Mouse (Mus musculus) ovary, postnatal 10 days (tissue): ENCODE data around the gene Kcnj2.

Experiments used
- DNase-seq: peaks from one replicate; pipeline ENCODE4 v3.0.0; 2022; ENCODE audit warnings: low spot score

The Kcnj2 gene

DNA sequence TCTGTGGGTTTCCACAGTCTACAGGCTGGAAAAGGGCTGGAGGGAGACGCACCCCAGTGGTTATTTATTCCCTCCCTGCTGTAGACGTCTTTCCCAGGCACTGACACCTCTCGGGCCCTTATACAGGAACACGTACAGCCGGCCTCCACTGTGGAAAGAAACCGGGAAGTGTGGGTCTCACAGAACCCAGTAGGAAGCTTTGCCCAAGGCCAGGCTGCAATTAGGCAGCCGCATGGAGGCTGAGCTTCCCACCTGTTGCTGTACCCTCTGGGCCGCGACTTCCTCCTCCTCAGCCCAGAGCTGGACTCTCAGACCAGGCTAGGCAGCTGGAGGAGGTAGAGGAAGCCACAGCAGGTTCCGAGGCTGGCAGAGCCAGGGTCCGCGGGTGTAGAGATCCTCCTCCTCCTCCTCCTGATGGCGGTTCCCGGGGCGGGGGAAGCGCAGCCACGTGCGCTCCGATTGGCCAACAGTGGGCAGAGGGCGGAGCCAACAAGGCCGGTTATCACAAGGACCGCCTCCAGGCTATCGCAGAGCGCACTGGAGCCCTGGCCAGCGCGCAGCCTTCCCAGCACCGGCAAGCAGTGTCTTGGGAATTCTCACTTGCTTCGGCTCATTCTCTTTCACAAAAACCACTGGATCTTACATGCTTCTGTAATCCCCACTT lies at the start of gene Kcnj2:
Kcnj2 (plus strand) TSS at position 530 of the 664 bp plus-strand sequence.
- peak; percentile 78 for DNase-seq

DNA sequence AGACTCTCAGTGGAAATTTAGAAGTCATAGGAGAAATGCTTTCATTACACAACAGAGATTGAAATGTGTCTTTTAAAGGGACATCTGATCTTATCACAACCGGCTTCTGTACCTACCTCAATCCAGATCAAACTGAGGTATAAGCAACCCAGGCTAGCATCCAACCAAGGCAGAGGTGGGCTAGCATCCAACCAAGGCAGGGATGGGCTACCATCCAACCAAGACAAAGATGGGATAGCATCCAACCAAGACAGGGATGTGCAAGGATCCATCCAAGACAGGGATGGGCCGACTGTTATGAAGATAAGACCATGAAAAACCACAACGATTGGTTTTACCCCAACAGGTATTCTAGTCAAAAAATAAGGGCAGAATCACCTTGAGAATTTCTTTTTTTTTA lies 49.8 kb upstream of the Kcnj2 start:
- DNase-seq, result no peak

DNA sequence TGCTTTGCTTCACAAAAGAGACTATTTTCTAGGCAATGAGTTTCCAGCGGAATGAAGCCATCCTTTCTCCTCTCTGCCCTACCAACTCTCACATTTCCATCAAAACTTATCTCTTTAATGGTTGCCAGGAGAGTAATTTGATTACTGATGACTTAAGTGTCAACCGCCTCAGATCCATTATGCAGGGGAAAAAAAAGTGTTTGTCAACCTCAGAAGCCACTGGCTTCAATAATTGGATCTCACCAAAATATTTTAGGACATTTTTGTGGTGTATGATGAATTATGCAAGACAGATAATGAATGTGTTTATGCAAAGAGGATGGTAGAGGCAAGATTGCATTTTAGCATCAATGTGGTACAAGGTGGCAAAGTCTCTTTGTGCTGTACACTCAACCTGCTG lies 45.8 kb upstream of the Kcnj2 start:
- DNase-seq, result no peak

DNA sequence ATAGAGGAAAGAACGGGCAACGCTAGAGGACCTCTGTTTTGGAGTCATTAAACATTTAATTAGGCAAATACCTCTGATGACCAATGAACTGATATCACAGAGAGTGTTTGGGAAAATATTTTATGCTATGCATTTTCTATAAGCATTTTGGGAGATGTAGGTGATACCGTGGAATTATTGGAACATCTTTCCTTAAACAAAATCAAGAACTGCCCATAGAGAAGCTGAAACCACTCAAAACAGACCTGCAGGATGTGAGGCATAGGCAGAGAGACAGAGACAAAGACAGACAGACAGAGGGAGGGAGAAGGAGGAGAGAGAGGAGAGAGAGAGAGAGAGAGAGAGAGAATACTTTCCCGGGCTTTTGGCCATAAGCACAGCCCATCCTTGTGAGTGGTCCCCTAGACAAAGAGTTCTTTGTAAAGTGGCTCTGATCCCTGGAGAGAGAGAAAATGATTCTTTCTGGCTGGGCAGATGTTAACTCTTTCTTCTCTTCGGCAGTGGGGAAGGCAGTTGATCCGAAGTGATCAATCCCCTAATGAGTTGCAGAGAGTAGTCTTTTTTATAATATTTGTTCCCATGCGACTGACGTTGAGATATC lies 43.2 kb upstream of the Kcnj2 start:
- no peak for DNase-seq

DNA sequence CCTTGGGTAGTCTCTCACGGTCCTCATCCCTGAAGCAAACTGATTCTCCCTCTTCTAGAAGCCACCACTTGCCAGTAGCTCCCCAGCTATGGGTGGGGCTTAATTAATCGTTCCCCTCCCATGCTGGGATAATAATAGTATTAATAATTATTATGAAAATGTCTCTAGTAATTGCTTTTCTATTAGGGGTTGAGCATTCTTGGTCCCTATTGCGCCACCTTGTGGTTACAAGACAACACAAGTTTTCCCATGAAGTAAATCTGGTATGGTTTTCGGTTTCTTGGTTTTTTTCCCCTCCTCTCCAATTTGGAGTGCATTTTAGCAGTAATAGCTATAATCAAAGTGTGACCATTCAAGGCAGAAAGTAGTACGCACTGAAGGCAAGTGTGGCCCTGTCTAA lies 23.8 kb upstream of the Kcnj2 start:
- DNase-seq, result no peak

DNA sequence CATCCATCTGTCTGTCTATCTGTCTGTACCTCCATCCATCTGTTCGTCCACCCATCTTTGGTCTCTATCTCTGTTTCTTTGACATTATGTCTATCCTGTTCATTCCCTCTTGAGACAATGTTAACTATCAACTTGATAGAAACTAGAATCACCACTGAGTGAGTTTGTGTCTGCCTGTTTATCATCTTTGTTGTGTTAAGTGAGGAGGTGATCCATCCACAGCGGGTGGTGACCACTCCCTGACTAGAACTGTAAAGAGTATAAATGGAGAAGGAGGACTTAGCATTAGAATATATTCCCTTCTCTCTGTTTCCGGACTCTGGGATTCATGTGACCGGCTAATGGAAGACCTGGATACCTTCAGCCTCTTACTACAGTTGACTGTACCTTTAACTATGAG lies 22.7 kb upstream of the Kcnj2 start:
- DNase-seq, result no peak

DNA sequence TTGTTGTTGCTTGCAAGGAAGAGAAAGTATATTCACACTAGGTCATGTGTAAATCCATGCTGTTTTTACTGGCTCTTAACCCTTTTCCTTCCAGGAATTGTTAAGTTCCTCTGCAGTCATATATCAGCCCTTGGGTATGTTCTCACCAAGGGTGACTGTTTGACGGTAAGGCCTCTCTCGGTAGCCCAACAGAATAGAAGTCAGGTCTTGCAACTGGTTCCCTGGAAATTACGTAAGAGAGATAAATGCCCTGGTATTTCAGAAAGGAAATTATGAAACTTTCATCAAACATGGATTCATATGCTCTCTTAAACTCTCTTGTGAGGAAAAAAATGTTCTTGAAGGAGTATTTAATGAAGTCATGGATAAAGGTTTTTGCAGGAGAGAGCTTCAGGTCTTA lies 11.7 kb upstream of the Kcnj2 start:
- DNase-seq, result no peak

DNA sequence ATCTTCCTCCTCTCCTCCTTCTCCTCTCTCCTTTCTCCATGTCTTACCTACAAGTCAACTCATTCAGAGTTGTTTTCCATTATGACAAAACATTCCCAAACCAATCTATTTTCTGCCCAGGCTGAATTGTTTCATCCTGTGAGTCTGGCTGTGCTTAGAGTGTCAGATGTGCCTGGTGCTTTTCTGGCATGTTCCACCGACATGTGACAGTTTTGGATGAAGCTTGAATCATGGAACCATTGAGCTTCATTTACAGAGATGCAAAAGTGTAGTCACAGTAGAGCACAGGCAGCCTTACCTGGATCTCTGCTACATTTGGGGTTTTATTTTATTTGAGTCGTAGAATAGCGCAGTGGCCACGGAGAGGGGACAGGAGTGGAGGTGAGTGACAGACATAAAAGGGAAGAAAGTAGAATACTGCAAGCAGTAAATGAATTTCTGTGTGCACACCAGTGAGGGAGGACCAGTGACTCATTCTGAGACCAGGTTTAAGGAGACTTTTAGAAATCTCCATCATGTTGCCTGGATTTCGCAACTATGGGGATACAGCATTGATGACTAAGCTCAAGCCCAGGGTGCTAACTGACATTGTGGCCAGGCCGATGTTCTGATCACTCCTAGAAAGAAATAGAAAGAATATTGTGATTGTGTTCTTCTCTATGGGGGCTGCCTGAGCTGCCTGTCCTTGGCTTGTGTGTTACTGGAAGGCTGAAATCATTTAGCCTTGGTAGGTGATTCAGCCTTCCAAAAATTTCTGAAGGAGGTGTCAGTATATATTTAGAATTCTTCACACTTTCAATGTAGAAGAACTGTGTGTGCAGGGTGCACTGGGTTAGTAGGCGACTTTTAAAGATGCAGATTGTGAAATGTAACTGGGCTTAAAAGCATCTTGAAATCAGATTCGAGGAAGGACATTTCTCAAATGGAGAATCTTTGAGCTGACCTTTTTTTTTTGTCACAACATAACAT lies 10.8 kb upstream of the Kcnj2 start:
- DNase-seq, result no peak

DNA sequence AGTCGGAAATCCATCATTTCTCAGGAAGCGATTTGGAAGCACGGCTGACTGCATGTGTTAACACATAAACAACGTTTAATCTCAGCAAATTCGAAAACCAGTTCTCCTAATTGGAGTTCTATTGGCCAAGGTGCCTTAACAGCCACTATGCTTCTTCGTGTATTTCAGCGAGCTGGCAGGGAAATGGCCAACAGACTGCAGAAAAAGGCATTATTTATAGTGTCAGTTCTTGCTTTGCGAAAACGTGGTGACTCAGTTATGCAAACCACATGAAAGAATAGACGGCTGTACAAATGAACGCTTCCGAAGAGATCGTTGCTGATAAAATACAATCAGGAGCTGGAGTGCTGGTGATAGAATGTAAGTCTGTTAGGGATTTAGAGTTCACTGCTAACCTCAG lies 9.9 kb upstream of the Kcnj2 start:
- no peak for DNase-seq

DNA sequence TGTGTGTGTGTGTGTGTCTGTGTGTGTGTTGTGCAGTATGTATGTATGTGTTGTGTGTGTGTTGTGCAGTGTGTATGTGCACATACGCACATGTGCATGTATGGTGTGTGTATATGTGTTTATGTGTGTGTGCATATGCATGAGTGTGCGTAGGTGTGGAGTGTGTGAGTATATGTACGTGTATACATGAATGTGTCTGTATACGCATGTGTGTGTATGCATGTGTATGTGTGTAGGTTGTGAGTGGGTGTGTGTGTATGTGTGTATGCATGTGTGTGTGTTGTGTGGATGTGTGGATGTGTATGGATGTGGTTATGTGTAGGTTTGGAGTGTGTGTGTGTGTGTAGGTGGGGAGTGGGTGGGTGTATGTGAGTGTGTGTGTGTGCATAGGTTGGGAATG lies 8.5 kb upstream of the Kcnj2 start:
- no peak for DNase-seq

DNA sequence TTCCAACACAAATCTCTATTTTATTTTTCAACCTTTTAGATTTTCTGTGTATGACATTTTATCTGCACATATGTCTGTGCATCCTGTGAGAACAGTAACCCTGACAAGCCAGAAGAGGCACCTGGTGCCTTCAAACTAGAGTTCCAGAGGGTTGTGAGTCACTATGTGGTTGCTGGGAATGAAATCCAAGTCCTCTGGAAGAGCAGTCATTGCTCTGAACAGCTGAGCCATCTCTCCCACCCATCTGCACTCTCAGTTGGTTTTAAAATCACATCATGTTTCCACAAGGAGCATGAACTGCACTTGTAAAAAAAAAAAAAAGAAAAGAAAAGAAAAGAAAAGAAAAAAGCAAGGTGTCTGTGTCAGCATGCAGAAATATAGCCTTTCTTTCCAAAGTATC lies 6.5 kb upstream of the Kcnj2 start:
- no peak for DNase-seq

DNA sequence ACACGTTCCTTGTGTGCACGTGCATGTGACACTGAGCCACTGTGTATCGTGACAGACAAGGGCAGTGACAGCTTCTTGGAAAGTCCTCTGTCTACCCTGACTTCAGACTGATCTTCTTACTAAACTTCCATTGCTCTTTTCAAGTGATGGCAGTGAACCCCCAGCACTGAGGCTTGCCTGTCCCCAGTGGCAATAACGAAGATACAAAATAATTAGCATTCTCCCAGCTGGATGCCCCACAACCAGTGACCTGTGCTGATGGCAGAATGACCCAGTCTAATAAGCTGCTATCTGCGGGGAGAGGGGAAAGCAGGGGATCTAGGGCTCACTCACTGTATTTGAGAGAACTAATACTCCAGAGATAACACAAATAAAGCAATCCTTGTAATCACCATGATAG lies 5.7 kb upstream of the Kcnj2 start:
- DNase-seq, result no peak

DNA sequence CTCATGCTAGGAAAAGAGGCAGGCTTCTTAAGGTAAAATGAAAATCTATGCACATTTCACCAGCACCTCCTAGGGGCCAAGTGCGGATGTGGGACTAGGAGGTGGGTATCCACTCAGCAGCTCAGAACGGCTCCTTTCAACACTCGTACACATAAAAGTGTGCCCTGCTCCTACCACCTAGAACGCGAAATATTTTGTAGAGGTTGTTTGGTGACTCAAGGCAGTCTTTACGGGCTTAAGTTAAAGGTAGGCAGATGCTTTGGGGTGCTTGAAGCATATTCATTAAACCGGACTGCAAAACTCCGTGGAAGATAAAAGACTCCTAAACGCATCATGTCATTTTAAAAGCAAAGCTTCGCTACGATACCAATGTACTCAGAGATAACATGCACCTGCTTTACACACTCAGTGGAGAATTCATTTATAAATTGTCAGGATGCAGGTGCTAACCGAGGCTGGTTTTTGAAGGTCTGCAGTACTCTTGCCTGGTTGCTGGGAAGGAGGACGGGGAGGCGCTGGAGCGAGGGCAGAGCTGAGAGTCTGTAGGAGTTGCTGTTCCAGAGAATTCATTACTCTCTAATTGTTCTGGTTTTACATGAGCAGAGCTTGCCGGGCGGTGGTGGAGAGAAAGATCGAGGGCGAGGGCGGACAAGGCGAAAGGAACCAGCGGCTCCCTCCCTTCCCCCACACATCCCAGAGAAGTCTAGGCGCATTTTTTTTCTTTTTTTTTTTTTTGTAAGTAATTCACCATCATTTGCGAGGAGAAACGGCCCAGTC lies 1.0 kb upstream of the Kcnj2 start:
- DNase-seq, result peak; percentile 7

DNA sequence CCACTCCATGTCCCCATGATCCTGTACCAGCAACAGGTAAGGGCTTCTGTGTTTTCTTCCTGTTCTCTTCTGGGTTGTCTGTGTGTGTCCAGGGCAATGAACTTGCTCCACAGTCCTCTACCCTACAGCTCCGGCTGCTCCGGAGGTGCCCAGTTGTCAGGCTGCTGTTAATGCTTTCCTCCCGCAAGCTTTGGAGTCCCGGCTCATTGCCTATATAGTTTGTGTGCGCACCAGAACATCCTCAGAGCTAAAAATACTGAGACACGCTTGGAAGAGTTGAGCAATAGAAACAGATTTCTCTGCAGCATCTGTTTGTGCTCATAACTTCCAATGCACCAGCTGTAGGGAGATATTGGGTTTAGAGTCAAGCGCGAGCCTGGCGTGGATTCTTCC lies 331 bp downstream of the Kcnj2 start:
- DNase-seq, result no peak

DNA sequence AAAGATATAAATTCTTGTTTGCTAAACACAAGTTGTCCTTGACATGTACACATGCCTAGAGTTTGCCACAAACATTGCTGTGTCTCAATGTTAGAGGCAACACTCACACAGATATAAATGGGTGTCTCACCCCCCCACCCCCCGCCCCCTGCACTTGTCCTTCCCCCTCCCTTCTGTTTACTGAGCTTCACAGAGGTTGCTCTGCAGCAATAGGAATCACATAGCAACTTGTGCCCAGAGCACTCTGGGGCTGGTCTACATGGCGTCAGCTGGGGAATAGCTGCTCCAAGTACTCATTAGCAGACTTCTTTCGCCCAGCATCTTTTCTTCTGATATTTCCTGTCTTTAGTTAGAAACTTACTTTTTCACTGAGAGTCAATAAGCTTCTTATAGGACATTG lies 1.8 kb downstream of the Kcnj2 start:
- no peak for DNase-seq

DNA sequence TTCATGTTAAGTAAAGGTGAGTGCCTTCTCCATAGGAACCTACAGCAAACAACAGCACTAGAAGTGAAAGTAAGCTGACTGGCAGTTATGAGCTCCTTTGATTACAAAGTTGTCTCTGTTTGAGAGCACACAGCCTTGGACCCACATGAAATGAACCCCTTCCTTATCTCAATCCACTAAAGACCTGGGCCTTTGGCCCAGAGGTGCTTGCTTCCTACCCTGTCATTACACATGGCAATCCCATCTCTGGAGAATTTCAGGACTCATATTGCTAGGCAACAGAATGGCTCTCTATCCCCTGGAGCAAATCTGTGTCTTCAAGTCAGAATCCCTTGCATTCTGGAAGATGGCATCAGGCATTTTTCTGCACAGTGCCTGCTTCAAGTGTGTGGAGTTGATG lies 4.5 kb downstream of the Kcnj2 start:
- DNase-seq, result no peak

DNA sequence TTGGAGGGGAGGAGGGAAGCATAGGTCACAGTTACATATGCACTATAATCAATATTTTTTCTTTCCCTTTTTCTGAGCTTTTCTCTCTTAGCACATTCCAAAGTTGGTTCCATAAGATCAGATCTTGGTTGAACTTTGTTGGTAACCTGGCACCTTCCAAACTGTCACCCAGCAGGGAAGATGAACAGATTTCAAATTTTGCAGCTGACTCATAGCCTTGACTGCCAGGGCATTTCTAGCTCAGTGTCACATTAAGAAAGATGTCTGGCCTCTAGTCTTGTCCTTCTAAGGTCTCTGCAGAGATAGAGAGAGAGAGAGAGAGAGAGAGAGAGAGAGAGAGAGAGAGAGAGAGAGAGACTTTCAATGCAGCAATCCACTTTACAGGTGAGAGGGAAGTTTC lies 8.2 kb downstream of the Kcnj2 start:
- no peak for DNase-seq

DNA sequence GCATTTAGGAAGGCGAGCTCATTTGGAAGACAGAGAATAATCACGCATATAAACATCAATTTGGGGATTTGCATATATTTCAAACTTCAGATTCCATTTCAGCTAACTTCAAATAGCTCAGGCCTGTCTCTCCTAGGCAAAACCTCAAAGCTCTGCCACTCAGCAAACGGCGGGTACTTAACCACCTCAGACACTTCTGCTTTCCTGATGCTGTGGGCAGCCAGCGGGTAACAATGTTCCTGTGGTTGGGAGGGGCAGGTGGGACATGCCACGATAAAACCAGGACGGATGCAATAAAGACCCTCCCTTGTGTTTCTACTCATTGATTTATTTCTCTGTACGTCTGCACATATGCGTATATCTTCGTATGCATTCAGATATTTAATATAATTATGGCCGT lies 12.1 kb downstream of the Kcnj2 start:
- no peak for DNase-seq

DNA sequence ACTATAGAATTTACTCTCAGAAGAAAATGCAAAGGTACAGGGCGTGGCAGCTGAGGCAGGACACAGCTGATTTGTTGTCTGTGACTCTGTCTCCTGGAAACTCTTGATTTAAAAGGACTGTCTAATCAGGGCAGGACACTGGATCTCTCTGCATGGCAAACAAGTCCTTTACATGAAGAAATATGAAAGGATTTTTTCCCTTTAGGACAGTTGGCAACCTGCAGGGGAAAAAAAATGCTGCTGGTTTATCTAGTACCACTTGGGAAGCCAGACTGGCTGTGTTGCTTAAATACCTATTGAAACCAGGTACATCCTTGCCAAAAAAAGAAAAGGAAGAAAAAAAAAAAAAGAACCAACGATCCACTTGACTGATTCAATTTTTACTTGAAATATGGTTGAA lies 17.0 kb downstream of the Kcnj2 start:
- DNase-seq, result no peak

DNA sequence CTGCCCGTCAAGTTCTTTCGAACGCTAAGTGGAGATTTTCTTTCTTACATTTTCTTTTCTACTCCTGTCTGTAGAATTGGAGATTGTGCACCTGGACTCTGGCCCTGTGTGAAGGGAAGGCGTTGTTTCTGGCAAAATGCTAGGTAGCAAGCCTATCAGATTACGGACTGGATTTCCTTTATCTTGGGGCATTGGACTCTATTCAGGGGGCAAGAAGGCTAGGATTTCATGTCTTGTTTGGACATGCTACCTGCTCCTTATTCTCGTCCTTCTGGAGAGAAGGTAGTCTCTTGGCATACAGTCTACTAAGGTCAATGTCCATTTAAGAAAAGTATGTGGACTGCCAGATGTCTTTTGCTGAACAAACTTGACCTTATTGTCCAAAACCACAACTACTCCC lies 21.0 kb downstream of the Kcnj2 start:
- no peak for DNase-seq

DNA sequence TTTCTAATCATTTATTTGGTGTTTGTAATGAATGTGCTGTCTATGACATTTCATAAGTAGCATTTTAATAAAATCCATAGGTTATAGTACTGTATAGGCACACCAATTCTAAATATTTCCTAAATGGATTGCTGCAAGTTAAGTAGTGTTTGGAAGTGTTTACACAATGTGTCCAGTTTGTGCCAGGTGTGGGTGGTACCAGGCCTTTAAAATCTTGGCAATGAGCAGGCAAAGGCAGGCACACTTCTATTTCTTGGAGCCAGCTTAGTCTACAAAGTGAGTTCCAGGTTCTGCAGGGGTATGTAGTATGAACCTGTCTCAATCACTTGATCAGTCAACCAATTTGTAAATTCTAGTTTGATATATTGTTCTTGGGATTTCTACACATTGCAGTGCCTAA lies 22.3 kb downstream of the Kcnj2 start:
- no peak for DNase-seq

DNA sequence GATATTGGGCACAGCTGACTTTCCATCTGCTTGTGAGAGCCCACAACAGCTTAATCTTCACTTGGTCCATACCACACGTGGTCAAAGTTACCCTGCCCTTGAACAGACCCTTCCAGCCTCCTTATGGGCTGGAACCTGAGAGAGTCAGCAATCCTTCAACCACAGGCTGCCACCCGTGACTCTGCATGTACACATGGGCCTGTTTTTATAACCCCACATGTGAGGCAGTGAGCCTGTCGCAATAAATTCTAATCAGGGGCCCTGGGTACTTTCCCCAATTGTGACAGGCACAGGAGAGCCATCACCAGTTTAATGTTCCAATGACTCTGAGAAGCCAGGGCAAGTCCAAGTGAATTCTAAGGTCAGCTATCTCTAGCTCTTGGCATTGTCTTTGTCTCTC lies 22.8 kb downstream of the Kcnj2 start:
- no peak for DNase-seq
